Mouse (Mus musculus) megakaryocyte, embryonic 14.5 days (primary cell): ENCODE data around the gene Mmp28.

Experiments
- FLI1 ChIP-seq: IDR thresholded peaks from 2 replicates; pipeline ENCODE4 v1.6.1; 2012; ENCODE audit warnings: low read length, inconsistent platforms, mixed read lengths
- GATA1 ChIP-seq: IDR thresholded peaks from 3 replicates; pipeline ENCODE4 v1.6.1; 2012; ENCODE audit warnings: mixed read lengths, low read length, inconsistent platforms, borderline replicate concordance

DNA sequence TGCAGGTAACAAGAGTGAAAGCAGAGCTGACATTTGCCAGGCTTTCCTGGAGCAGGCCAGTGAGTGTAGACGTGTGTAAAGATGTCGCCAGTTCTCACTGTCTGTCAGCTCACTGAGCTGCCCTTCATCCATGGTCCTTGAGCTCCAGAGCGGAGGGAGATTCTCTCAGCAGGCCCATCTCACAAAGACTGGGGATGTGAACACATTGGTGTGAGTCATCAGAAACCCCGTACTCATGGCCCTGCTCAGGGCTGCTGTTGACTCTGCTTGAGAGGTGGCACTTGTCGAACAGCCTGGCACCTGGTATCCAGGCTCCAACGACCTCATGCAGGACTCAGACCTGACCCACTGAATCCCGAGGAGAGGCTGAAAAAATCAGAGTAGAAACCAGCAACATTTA, 59.1 kb downstream of the Mmp28 start:
- no peak for TF ChIP-seq FLI1
- no peak for TF ChIP-seq GATA1
